Mouse (Mus musculus): ENCODE data around the gene Orc5.
"Not testable (repeated sequence)": the region's sequence is repeated elsewhere in the genome, so short reads cannot be mapped to it uniquely, and the experiment has no call there.

The Orc5 gene

DNA sequence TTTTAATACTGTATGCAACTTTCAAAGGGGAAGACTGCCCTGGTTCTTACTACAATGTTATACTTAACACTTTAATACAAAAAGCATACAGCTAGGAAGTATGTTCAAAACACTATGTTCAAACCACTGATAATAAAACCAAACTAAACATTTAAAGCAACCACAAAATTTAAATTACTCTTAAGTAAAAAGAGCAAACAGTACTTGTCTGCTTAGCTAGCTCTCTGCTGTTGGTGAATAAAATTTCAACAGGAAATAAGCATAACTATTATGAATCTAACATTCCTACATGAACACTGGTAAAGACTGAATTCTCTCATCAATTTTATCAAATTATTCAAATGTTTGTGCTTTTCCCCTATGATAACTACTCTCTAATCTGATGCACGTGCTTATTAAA, 13.5 kb downstream of the Orc5 start:
- no peak for DNase-seq (ENCODE audit: low spot score in 2 of 2)

DNA sequence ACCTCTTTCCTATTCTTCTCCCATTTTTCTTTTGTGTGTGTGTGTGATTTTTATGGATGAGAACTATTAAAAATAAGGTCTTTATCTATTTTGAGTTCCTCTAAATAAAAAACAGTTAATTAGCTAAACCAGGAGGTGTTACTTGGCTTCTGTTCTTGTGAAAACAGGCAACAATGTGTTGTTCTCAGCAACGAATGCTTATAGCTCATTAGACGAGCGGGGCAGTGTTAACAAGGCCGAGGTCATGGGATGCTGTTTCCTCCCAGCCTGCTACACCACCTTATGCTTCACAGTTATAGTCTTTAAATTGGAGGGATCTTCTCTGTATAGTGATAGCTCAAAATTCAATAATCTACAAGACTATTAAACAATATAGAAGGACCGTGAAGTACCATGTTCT, 17.7 kb downstream of the Orc5 start:
- DNase-seq (ENCODE audit: low spot score in 2 of 2) = no peak

GRCm38 (mm10) chr5:22522612-22523011, 27.6 kb downstream of the Orc5 start:
- DNase-seq (ENCODE audit: low spot score in 2 of 2) = no peak

- no peak for DNase-seq (ENCODE audit: low spot score in 2 of 2)
These were observed 30.5 kb downstream of the Orc5 start for GRCm38 (mm10) chr5:22519708-22520107.

DNA sequence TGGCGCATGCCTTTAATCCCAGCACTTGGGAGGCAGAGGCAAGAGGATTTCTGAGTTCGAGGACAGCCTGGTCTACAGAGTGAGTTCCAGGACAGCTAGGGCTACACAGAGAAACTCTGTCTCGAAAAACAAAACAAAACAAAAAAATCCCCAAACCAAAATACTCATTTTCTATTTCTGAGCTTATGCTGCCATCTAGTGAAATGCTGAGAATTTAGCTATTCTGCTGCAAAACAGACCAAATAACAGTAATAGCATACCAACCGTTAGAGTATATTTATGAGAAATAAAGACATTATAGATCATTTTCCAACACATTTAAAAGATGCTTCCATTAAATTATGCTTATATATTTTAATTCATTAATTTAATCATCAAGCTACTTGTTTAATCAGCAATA, 34.5 kb downstream of the Orc5 start:
- not testable (repeated sequence) for DNase-seq (ENCODE audit: low spot score in 2 of 2)

DNA sequence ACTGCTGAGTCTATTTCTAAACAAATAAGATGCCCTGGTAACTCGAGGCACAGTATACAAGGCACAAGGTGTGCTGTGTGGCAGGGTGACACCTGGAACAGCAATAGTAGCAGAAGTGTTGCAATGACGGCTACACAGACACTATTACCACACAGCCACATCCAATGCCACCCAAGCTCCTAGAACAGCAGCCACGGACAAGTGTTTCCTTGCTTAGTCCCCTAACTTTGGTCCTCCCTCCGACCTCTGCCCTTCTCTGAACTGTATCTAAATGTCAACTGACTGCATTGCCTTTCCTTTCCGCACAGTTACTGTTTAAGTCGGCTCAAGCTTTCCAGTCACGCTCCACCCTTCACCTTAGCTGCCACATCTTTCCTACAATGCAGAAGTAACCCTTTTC, 36.0 kb downstream of the Orc5 start:
- DNase-seq (ENCODE audit: low spot score in 2 of 2) = not testable (repeated sequence)

- DNase-seq (ENCODE audit: low spot score in 2 of 2) = not testable (repeated sequence)
These were observed 37.6 kb downstream of the Orc5 start for GRCm38 (mm10) chr5:22512579-22512978.

DNA sequence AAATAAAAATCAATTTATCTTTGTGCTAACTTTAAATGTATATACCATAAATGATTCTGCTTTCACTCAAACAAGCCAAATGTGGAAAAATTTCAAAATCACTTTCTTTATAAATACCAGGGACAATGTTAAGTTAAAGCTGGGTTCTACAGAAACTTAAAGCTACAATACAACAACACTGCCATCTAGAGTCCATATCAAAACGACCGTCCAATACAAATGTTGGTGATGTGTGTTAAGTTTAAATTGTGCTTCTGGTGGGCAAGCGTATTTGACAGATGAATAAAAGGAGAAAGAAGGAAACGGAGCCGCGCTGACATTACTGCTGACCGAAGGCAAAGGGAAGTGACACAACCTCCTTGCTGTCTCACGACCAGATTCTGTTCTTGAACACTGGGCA, 38.4 kb downstream of the Orc5 start:
- DNase-seq (ENCODE audit: low spot score in 2 of 2) = no peak

DNA sequence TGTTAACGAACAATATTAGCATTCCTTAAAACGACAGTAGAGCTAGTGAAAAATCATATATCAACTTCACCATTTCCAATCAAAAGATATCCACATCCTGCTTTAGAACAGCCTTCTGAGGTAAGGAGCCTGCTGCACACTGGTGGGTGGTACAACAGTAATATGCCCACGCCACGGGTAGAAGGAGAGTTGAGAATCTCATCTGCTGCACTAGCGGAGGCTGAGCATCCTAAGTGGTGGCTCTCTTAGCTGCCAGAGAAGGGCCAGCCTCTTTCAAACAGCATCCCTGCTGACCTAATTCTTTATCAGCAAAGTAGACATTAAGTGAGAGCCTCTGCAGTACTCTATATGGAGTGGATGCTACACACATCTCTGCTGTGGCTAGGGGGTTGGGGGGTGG, 41.7 kb downstream of the Orc5 start:
- DNase-seq (ENCODE audit: low spot score in 2 of 2) = no peak

DNA sequence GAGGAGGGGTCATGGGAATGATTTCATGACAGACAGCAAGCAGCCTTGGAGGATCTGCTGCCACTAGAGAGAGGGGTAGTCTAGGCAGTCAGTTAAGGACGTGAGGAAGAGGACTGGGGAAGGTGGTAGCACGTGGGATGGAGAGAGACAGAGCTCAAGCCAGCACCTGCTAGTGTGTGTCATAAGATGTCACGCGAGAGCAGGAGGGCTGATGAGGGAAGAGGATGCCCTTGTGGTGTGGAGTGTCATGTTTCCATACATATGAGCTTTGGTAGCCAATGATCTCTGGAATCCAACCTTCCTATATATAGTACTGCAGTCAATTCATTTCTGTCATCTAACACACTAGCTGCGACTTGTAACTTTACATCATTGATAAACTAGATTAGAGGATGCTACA, 50.8 kb downstream of the Orc5 start:
- DNase-seq (ENCODE audit: low spot score in 2 of 2) = no peak

GRCm38 (mm10) chr5:22491088-22491487, 59.1 kb downstream of the Orc5 start:
- DNase-seq (ENCODE audit: low spot score in 2 of 2) = no peak

DNA sequence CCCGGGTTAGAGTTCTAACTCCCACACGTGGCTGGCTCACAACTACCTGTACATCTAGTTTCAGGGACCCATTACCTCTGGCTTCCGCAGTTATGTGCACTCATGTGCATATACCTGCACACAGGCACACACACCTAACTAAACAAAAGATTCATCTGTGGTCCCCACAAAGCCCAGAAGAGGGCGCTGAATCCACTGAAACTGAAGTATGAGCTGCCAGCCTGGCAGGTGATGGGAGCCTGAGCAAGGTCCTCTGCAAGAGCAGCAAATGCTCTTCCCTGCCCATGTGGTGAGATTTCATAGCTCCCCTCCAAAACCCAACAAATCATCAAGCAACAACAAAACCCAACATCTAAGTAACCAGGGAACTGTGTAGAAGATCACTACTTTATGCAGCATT, 61.1 kb downstream of the Orc5 start:
- DNase-seq (ENCODE audit: low spot score in 2 of 2) = no peak

DNA sequence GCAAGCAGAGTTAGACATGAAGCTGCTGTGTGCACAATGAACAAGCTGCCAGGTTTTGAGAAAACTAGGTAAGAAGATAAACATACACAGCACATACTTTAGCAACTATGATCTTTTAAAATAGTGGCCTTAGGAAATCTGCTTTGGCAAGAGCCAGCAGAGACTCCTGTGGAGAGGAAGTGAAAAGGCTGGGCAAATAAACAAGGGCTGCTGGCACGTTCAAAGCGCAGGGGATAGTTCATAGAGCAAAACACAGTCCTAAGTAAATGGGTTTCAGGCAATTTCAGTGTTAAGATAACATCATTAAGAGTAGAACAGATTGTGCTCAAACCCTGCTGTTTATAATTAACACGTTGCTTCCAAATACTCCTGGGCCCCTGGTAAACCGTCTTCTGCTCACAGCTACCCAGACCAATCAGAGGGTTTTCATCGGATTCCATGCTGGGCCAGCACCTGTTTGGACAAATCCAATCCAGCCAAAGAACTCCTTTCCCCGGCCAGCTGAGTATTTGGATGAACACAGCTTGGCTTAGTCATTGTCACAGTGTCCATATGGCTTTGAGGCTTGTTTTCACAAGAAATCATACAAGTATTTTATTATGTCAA, 63.5 kb downstream of the Orc5 start:
- DNase-seq (ENCODE audit: low spot score in 2 of 2) = no peak

DNA sequence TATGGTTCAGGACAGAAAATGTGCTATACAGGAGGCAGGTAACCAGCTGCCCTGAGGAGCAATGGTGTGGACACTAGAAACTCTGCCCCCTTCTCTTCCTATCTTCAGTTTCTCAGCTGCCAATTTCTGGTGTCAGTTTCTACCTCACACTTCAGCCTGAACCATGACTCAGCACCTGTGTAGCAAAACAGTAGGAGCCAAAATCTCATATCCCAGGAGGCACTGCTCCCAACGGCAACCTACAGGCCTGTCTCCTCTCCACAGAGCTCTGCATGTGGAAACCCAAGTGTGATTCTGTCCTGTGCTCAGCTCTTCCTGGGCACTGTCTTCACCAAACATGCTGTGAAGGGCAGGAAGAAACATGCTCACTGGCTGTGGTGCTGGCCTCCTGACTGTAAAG, 64.5 kb downstream of the Orc5 start:
- no peak for DNase-seq (ENCODE audit: low spot score in 2 of 2)

- DNase-seq (ENCODE audit: low spot score in 2 of 2) = no peak
These were observed 67.7 kb downstream of the Orc5 start for GRCm38 (mm10) chr5:22482567-22482966.

GRCm38 (mm10) chr5:22472445-22472844, 77.8 kb downstream of the Orc5 start:
- DNase-seq (ENCODE audit: low spot score in 2 of 2) = not testable (repeated sequence)

DNA sequence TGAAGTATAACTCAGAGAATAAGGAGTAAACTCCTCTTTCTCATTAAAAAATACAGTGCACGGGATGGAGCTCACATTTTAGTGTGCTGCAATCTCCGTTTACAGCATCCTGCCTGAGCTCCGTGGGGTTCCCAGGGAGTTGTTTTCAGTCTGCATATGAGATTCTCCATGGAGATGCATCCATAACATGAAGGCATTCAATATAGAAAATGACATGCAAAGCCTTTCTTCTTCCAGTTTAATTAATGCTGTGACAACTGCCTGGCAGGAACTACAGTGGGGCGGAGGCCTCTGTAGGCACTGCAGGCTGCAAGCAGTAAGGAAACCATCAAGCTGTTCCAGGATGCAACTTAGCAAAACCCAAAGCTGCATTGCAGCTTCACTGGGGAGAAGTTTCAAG, 79.0 kb downstream of the Orc5 start:
- DNase-seq (ENCODE audit: low spot score in 2 of 2) = no peak

DNA sequence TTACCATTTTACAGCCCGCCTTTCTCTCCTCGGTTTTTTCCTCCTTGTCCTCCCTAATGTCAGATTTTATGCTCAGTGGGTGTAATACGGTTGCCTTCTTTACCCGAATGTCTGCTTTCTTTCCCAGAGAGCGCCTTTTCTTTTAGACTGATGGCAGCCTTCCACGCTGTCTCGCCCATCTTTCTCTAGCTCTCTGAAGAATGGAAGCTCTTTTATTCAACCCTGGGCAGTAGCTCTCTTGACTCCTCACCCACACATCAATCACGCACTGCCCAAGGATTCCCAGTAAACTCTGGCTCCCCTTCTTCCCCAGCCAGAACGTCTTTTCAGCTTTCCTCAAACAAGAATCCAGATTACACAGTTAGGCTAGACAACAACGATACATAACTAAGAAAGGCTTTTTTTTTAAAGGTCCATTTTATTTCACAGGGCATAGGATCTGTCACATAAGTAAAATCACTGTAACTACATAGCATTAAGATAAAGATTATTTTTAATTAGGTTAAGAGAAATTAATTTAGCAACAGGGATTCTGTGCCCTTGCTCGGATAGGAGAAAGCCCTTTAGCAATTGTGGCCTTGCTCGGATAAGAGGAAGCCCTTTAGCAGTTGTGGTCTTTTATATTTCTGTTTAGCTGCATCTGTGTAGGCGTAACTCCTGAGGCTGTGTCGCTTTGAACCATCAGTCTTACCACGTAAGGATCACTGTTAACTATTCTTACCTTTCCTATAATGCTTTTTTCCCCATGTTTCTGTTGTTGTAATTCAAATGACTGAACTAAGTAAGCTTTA, 97.2 kb downstream of the Orc5 start:
- no peak for DNase-seq (ENCODE audit: low spot score in 2 of 2)

GRCm38 (mm10) chr5:22452452-22452851, 97.8 kb downstream of the Orc5 start:
- no peak for DNase-seq (ENCODE audit: low spot score in 2 of 2)

GRCm38 (mm10) chr5:22451764-22452163, 98.5 kb downstream of the Orc5 start:
- DNase-seq (ENCODE audit: low spot score in 2 of 2) = no peak

- no peak for DNase-seq (ENCODE audit: low spot score in 2 of 2)
These were observed 100.7 kb downstream of the Orc5 start for GRCm38 (mm10) chr5:22449492-22449891.
